Mouse (Mus musculus) CH12.LX (cell line): ENCODE measurements around the gene Mdh1.
"Not testable (repeated sequence)": the region's sequence is repeated elsewhere in the genome, so short reads cannot be mapped to it uniquely, and the experiment has no call there.

Experiments used
- CHD1 ChIP-seq: IDR thresholded peaks from 2 replicates; pipeline ENCODE4 v1.6.1; 2012; ENCODE audit warnings: low read depth, low read length, improper control_type of control experiment, inconsistent platforms
- CHD2 ChIP-seq: IDR thresholded peaks from 2 replicates; pipeline ENCODE4 v1.6.1; 2011; ENCODE audit warnings: low read length, improper control_type of control experiment
- CTCF ChIP-seq, 2 experiments: IDR thresholded peaks in 1 of 2; conservative IDR thresholded peaks in 1 of 2; 2 replicates each; pipeline ENCODE4 v1.5.1; 2011 to 2012; ENCODE audit warnings: low read depth in 2 of 2, low read length in 2 of 2, improper control_type of control experiment in 1 of 2, inconsistent platforms in 1 of 2, mild to moderate bottlenecking in 1 of 2, moderate library complexity in 1 of 2
- EP300 ChIP-seq: IDR thresholded peaks from 2 replicates; pipeline ENCODE4 v1.6.1; 2011; ENCODE audit warnings: low read length, improper control_type of control experiment
- GABPA ChIP-seq: IDR thresholded peaks from 2 replicates; pipeline ENCODE4 v1.6.1; 2012; ENCODE audit warnings: low read depth, low read length, improper control_type of control experiment, inconsistent platforms; ENCODE audit not compliant: insufficient replicate concordance
- MXI1 ChIP-seq: IDR thresholded peaks from 2 replicates; pipeline ENCODE4 v1.6.1; 2011; ENCODE audit warnings: mild to moderate bottlenecking, low read depth, low read length, improper control_type of control experiment
- POLR2A ChIP-seq: IDR thresholded peaks from 2 replicates; pipeline ENCODE4 v1.6.1; 2011; ENCODE audit warnings: low read depth, mild to moderate bottlenecking, improper control_type of control experiment, low read length
- RCOR1 ChIP-seq: conservative IDR thresholded peaks from 2 replicates; pipeline ENCODE4 v1.6.1; 2012; ENCODE audit warnings: low read depth, mild to moderate bottlenecking, inconsistent platforms, low read length, improper control_type of control experiment
- TBP ChIP-seq: conservative IDR thresholded peaks from 2 replicates; pipeline ENCODE4 v1.6.1; 2011; ENCODE audit warnings: low read depth, low read length, improper control_type of control experiment

DNA sequence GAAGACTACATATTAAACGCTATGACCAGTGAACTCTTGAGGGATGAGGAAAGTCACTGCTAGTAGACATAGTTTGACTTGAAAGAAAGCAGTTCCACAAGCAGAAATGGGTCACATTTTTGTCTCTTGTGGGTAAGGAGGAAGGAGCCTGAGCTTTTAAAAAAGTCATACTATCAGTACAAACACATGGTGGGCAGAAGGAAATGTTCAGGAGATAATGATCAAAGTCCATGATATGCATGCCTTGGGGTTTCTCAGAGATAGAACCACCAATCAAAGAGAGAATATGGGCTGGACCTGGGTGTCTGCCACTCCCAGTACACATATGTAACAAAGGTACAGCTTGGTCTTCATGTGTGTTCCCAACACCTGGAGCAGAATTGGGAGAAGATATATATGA is 63.5 kb downstream of the Mdh1 start:
- not testable (repeated sequence) for TF ChIP-seq CTCF (conservative IDR thresholded peaks at IDR 0.05 in 1 of 2, IDR thresholded peaks at IDR 0.05 in 1 of 2; ENCODE audit: low read depth in 2 of 2, low read length in 2 of 2); CHD1; RCOR1; POLR2A; EP300; CHD2; MXI1; TBP; GABPA
